Mouse (Mus musculus): ENCODE data around the gene Slc5a1.
A peak's percentile ranks its signal among the peaks of the same experiment; 100 is the strongest.

Gene Slc5a1

GRCm38 (mm10) chr5:33104025-33104481 is at the start of gene Slc5a1:
Gene Slc5a1, plus strand, starts transcription at chr5:33104219.
- no peak for DNase-seq (ENCODE audit: low read depth)

GRCm38 (mm10) chr5:33056126-33056765 is 47.8 kb upstream of the Slc5a1 start:
- no peak for DNase-seq (ENCODE audit: low read depth)

DNA sequence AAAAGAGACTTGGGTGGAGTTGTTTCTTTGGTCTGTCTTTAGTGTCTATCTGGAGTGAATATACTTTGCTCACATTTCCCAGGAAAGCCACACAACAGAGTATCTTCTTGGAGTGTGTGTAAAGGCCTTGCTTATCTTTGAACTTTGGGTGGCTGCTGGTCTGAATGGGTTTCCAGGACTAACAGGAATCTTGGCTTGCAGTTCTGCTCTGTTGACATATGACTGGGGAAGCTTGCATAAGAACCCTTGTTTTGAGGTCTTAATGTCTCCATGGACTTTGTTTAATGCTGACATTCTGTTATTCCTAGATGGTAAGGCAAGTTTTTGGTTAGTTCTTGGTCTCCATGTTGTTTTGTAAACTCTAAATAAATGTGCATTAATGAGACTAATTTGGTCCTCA is 33.9 kb upstream of the Slc5a1 start:
- no peak for DNase-seq (ENCODE audit: low read depth)

DNA sequence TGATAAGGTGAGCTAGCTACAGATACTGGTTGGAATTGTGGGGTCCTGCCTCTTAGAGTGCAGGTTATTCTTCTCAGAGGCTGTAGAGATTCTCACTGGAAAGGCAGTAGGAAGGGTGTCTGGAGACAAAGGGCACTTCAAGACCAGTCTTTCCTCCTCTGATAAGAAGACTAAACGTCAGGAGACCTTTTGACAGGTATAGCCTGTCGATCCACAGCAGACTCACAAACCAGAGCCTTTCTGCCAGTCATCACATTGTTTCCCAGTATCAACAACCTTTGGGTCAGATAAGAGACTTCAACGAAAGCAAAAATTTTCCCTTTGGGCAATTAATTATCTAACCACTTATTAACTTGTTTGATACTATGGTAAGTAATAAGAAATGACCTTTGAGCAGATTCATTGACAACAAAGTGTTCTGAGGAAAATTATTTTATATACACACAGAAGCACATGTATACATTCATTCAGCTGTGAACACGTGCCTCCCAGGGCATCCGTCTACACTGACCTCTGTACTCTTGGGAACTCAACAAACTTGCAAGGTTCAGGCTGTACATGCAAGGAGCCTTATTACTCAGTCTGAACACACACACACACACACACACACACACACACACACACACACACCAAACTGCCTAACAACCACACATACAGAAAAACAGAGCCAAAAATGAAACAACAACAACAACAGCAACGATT is 27.4 kb upstream of the Slc5a1 start:
- no peak for DNase-seq (ENCODE audit: low read depth)

DNA sequence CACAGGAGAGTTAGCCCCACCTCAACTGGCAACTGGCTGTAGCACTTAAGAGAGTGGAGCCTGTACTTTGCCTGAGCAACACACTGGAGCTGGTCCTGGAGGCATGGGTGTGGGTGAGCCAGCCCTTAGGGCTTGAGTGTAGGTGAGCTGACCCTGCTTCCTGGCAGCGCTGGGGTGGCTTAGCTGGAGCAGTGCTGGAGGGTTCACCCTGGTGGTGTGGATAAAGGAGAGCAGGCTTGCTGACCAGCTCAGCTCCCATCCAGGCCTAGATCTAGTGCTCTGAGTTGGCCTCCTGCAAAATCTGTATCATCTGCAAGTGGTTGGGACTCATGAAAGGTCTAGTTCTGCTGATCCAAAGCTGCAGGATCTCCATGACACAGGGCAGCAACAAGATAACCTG is 21.1 kb upstream of the Slc5a1 start:
- DNase-seq (ENCODE audit: low read depth): no peak

- no peak for DNase-seq (ENCODE audit: low read depth)
Measured at GRCm38 (mm10) chr5:33084599-33084998, 19.4 kb upstream of the Slc5a1 start.

DNA sequence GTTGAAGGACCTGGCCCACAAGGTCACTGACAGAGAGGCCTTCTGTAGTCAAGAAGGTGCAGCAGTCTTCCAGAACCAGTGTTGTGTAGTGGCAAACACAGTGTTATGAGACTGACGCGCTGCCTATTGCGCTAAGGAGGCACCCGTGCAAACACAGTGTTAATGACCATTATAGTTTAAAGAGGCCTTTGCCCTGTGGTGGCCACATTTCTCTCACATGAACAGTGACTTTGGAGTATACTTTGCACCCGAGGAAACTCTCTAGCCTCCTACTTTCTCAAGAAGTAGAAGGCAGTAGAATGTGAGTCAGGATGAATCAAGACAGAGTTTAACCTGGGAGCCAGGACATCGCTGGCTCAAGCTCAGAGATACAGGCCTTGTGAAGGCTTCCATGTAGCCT is 12.7 kb upstream of the Slc5a1 start:
- no peak for DNase-seq (ENCODE audit: low read depth)

- no peak for DNase-seq (ENCODE audit: low read depth)
Measured at GRCm38 (mm10) chr5:33095315-33095714, 8.7 kb upstream of the Slc5a1 start.

DNA sequence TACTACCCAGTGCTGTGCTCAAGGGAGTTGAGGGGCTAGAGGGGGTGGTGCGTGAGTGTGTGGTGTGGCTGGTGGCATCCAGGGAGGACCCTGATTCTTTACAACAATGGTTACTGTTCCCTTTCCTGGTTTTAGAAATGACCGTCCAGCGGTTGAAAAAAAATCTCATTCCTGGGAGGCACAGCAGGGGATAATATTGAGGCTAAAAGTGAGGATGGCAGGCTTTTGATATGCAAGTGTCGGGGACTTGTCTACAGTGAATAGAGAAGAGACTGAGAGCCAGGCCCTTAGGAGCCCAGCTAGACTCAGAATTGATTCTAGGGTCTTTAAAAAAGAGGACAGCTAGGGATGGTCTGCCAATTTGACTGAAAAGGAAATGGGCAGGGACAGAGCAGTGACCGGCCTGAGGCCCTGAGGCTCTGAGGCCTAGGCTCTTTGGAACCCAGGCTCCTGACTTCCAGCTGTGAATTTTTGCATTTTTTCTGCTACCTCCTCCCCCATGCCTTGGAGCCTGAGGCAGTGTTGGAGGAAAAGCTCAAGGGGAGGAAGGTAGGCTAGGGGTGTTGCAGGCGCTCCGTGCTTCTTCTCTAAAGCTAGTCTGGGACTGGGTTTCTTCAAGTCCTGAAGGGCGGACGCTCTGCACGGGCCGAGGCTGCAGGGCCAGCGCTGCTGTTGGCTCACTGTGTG is 1.5 kb upstream of the Slc5a1 start:
- DNase-seq (ENCODE audit: low read depth): no peak

DNA sequence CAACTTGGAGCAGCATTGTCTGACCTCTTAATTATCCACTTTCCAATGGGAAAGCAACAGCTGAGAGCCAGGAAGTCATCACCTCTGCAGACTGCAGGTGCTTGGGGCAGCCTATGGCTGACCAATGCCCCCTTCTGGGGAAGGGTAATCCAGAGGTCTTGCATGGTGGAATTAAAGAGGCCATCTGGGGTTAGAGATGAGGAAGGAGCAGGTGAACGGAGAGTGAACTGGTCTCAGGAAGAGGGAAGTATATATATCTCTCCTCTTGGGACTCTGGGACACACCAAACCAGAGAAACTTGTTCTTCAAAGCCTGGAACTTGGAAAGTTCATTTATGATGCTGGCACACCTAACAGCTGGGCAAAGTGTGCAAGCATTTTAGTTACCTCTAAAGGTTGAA is 857 bp downstream of the Slc5a1 start:
- no peak for DNase-seq (ENCODE audit: low read depth)

- no peak for DNase-seq (ENCODE audit: low read depth)
Measured at GRCm38 (mm10) chr5:33105660-33106059, 1.6 kb downstream of the Slc5a1 start.

GRCm38 (mm10) chr5:33107056-33107455 is 3.0 kb downstream of the Slc5a1 start:
- no peak for DNase-seq (ENCODE audit: low read depth)

- DNase-seq (ENCODE audit: low read depth): no peak
Measured at GRCm38 (mm10) chr5:33107778-33108405, 3.9 kb downstream of the Slc5a1 start.

GRCm38 (mm10) chr5:33121871-33122315 is 17.9 kb downstream of the Slc5a1 start:
- DNase-seq (ENCODE audit: low read depth): peak; percentile 4

GRCm38 (mm10) chr5:33123658-33124057 is 19.6 kb downstream of the Slc5a1 start:
- DNase-seq (ENCODE audit: low read depth): no peak

DNA sequence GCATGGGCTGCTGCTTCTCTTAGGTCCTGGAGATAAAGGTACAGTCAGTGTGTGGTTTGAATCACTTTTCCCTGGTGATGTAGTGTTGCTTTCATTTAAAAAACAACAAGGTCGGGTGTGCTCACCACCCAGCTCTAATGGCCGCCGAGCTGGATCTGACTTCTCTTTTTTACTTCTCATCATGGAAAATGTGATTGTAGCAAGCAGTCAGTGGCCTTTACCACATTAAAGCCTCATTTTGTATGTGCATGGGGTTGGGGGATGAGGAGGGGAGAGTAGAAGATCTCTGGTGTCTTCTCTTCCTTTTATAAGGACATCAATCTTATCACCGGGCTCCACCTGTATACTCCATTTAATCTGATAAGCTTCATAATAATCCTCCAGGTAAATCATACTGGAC is 21.3 kb downstream of the Slc5a1 start:
- no peak for DNase-seq (ENCODE audit: low read depth)

DNA sequence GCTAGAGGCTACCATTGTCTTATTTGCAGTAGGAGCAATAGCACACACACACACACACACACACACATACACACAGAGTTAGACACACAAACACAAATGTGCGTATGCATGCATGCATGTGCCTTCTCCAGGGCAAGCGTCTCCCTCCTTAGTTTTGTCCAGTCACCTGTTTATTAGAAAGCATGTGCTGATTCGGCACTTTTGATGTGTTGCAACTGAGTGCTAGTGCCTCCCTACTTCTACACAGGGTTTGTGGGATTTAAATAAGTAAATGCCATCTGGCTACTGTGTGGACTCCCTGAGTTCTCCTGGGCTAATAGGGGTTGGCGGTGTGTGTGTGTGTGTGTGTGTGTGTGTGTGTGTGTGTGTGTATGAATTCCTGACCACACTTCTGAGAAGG is 30.1 kb downstream of the Slc5a1 start:
- no peak for DNase-seq (ENCODE audit: low read depth)

DNA sequence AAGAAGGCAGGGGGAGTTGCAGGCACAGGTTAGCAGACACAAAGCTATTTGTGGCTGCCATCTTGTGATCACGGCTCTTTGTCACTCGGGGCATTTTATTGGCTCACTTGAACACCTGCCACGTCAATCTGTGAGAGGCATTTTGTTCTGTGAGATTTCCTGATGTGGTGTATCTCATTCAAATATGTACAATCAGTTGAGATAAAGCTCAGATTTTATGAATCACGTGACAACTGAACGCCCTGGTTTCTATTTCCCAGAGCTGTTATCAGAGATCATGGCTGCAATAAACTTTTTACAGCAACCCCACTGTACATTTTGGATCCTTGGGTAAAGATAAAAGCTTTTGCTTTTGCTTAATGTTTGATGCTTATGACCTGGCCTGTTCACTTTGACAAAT is 31.6 kb downstream of the Slc5a1 start:
- DNase-seq (ENCODE audit: low read depth): no peak

GRCm38 (mm10) chr5:33142790-33143455 is 38.9 kb downstream of the Slc5a1 start:
- peak; percentile 78 for DNase-seq (ENCODE audit: low read depth)

DNA sequence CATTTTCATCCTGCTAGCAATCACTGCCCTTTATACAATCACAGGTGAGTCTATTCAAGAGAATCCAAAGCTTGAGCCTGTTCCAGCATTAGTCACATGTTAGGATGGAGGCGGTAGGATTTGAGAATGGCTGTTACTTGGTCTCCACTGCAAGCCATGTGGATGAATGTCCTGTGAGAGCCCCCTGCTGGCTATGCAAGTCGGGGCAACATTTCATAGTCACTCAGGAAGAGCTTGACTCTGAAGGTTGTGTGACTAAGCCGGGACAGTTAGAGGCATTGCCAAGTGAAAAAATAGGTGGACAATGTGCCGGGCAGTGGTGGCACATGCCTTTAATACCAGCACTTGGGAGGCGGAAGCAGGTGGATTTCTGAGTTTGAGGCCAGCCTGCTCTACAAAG is 40.0 kb downstream of the Slc5a1 start:
- peak; percentile 58 for DNase-seq (ENCODE audit: low read depth)

DNA sequence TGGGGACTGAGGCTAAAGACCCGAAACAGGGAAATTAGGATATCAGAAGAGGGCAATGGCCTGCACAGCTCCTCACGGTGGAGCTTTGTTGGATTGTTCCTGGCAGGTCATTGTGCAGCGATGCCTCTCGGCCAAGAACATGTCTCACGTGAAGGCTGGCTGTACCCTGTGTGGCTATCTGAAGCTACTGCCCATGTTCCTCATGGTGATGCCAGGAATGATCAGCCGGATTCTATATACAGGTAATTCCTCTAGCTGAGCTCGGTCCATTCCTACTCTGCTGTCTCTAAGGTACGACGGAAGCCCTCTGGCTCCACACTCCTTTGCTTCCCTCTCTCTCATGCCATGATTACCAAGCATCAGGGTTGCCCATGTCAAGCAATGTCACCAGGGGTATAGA is 42.8 kb downstream of the Slc5a1 start:
- DNase-seq (ENCODE audit: low read depth): no peak

- DNase-seq (ENCODE audit: low read depth): no peak
Measured at GRCm38 (mm10) chr5:33147691-33148090, 43.7 kb downstream of the Slc5a1 start.

All from naive thymus-derived CD4-positive, alpha-beta T cell, adult 2 months (primary cell).